Mouse (Mus musculus): ENCODE data around the gene Asphd2.

The Asphd2 gene

GRCm38 (mm10) chr5:112391676-112392323 lies 2.9 kb downstream of the Asphd2 start:
- no peak for DNase-seq (ENCODE audit: extremely low spot score, low read depth, low spot score)

DNA sequence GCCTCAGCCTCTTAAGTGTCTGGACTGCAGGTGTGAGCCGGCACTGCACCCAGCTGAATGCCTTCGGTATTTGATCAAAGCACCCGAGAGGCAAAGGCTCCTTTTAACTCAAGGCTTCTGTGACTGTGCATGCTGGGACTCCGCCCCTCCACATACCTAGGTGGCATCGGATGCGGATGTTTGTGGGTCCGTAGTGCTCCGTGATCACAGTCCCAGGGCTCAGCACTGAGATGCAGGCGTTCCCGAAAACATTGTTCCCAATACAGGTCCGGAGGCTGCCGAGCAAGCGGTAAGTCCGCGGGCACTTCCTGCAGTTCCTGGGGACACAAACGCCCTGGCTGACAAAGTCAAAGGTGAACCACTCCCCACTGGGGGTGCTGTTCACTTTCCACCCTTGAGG lies 3.7 kb downstream of the Asphd2 start:
- DNase-seq (ENCODE audit: extremely low spot score, low read depth, low spot score) = no peak

DNA sequence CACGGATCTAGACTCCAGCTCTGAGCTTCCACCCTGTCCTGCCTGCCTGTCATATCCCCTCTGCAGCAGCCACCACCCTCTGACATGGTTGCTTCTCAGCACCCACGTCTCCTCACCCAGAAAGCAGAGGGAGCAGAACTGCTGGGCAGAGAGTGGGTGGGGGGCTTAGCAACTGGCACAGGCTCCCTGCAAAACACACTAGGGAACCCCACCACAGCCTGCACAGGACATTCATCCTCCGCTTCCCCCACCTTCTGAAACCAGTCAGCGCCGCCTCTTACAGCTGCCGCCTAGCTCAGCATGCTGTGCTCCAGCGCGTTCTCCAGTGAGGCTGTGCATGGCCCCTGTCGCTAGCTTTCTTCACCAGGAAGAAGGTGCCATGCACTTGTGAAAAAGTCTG lies 5.3 kb downstream of the Asphd2 start:
- DNase-seq (ENCODE audit: extremely low spot score, low read depth, low spot score) = no peak

- DNase-seq (ENCODE audit: extremely low spot score, low read depth, low spot score) = no peak
Observed at GRCm38 (mm10) chr5:112385973-112386372, 8.7 kb downstream of the Asphd2 start.

- DNase-seq (ENCODE audit: extremely low spot score, low read depth, low spot score) = no peak
Observed at GRCm38 (mm10) chr5:112384805-112385472, 9.7 kb downstream of the Asphd2 start.

GRCm38 (mm10) chr5:112382641-112383330 lies 11.9 kb downstream of the Asphd2 start:
- DNase-seq (ENCODE audit: extremely low spot score, low read depth, low spot score) = no peak

GRCm38 (mm10) chr5:112382042-112382441 lies 12.6 kb downstream of the Asphd2 start:
- no peak for DNase-seq (ENCODE audit: extremely low spot score, low read depth, low spot score)

GRCm38 (mm10) chr5:112381154-112381553 lies 13.5 kb downstream of the Asphd2 start:
- DNase-seq (ENCODE audit: extremely low spot score, low read depth, low spot score) = no peak

GRCm38 (mm10) chr5:112378716-112379115 lies 15.9 kb downstream of the Asphd2 start:
- DNase-seq (ENCODE audit: extremely low spot score, low read depth, low spot score) = no peak

DNA sequence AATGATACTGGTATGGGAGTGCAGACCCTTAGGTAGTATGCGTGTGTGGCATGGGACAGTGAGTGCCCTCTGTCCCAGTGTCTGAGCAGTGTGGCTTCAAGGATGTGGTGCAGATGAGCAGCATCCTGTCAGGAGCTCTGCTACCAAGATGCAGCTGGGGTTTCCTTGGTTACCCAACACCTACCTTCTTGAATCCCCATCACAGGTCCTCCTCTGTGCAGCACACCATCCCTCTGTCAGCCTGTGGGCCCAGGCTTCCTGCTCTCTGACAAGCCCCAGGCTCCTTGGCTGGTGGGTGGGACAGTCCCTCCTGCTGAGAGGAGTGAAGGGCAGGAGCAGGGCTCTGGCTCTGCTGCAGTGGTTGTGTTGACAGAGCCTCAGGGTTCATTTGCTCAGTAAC lies 17.3 kb downstream of the Asphd2 start:
- DNase-seq (ENCODE audit: extremely low spot score, low read depth, low spot score) = no peak

- no peak for DNase-seq (ENCODE audit: extremely low spot score, low read depth, low spot score)
Observed at GRCm38 (mm10) chr5:112376111-112376510, 18.6 kb downstream of the Asphd2 start.

- DNase-seq (ENCODE audit: extremely low spot score, low read depth, low spot score) = no peak
Observed at GRCm38 (mm10) chr5:112371933-112372332, 22.7 kb downstream of the Asphd2 start.

GRCm38 (mm10) chr5:112370236-112370813 lies 24.3 kb downstream of the Asphd2 start:
- DNase-seq (ENCODE audit: extremely low spot score, low read depth, low spot score) = no peak

DNA sequence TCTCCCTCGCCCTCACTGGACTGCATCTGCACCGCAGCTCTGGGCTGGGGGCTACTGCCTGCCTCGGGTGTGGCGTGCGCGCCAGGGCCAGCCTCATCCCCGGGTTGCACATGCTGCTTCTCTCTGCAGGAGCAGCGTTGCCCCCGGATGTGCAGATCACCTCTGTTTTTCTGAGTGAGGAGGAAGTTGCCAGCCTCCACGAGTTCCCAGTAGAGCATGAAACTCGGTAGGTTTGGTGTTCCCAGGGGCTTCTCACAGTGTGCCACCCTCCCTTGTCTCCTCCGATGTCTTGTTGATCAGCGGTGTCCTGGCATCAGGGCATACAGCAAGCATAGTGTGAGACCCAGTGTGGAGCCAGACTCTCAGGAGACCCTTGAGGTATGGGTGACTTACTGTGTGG lies 25.3 kb downstream of the Asphd2 start:
- no peak for DNase-seq (ENCODE audit: extremely low spot score, low read depth, low spot score)

DNA sequence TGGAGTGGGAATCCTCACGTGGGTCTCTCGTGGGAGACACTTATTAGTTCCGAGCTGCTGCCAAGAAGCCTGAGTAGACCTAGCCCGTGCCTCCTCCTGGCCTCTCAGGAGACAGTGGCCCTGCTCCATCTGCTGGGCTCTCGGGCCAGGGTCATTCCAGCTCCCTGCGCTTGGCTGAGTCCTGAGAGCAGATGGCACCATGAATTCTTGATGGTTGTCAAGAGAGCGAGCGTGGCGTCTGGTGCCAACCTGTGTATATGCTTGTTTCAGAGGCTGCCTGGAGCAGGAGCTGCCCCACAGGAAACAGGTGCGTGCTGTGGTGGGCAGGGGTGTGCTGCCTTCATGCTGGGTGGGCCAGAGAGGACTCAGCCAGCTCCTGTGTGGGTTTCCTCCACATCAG lies 26.0 kb downstream of the Asphd2 start:
- no peak for DNase-seq (ENCODE audit: extremely low spot score, low read depth, low spot score)

- no peak for DNase-seq (ENCODE audit: extremely low spot score, low read depth, low spot score)
Observed at GRCm38 (mm10) chr5:112367929-112368328, 26.7 kb downstream of the Asphd2 start.

DNA sequence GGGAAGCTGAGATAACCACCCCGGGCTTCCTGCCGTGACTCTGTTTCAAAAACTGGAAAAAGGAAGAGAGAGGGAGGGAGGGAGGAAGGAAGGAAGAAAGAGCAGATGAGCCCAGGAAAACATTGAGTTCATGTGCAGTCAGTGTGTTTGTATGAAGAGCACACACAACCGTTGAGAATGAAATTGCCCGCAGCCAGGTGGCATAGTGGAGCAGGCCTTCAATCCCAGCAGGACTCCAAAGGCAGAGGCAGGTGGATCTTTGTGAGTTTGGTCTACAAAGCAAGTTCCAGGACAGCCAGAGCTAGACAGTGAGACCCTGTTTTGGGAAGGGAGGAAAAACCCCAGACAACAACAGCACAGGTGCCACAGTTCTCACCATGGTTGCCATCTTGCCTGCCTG lies 27.3 kb downstream of the Asphd2 start:
- DNase-seq (ENCODE audit: extremely low spot score, low read depth, low spot score) = no peak

DNA sequence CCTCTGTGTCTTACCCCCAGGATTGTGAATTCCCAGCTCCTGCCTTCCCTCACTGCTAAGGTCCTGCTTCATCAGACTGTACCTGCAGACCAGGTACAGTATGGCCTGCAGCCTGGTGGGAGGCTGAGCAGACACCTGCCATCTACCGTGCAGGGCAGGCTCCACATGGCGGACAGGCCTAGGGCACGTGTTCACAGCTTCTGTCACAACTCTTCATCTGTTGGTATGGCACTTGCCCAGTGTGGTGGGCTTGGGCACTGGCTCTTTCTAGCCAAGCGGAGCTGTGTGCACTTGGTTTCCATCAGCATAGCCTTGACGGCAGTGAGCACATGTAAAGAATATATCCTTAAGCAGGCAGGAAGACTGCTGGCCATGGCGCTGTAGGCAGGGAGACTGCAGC lies 27.8 kb downstream of the Asphd2 start:
- no peak for DNase-seq (ENCODE audit: extremely low spot score, low read depth, low spot score)

- no peak for DNase-seq (ENCODE audit: extremely low spot score, low read depth, low spot score)
Observed at GRCm38 (mm10) chr5:112364184-112364797, 30.4 kb downstream of the Asphd2 start.

DNA sequence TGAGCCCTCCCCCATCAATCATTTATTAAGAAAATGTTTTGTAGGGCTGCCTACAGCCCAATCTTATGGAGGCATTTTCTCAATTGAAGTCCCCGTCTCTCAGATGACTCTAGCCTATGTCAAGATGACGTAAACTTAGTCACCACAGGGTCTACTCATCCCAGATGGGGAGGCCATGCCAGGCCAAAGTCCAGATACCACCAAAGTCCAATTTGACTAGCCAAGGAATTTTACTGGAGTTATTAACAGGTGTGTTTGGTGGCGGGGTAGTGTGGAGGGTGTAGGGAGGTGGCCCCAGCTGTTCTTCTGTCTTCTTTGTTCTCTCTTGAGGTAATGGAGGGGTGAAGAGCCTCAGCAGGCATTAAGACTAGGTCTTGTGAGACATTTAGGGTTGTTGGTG lies 34.6 kb downstream of the Asphd2 start:
- no peak for DNase-seq (ENCODE audit: extremely low spot score, low read depth, low spot score)

GRCm38 (mm10) chr5:112359520-112359919 lies 35.1 kb downstream of the Asphd2 start:
- DNase-seq (ENCODE audit: extremely low spot score, low read depth, low spot score) = no peak

Data from hindlimb bud, embryonic 11.5 days (tissue).